Mouse (Mus musculus) limb, embryonic 15.5 days (tissue): ENCODE measurements around the gene Fgfr2. TPM values are rescaled to one million over a fixed set of nuclear protein-coding genes. Genes with fewer than 3 reads are reported as not detected.

Experiments used
- ATAC-seq: fragments of 200-750 bp; cut with Nextera tagmentation; 2 replicates; pipeline ENCODE4 v1.8.0; 2017; ENCODE audit warnings: low read depth, moderate TSS enrichment; ENCODE audit not compliant: insufficient number of reproducible peaks, low FRiP score, low TSS enrichment
- H3K27ac ChIP-seq: fragments of 300-500 bp; sonication (generic); 2 replicates; pipeline ENCODE4 v1.5.1; 2015; ENCODE audit warnings: moderate library complexity, mild to moderate bottlenecking, inconsistent platforms
- H3K27me3 ChIP-seq: fragments of 300-500 bp; sonication (generic); 2 replicates; pipeline ENCODE4 v1.6.1; 2015; ENCODE audit warnings: inconsistent platforms
- H3K36me3 ChIP-seq: fragments of 300-500 bp; sonication (generic); 2 replicates; pipeline ENCODE4 v1.6.1; 2015; ENCODE audit warnings: inconsistent platforms
- H3K4me1 ChIP-seq: fragments of 300-500 bp; sonication (generic); 2 replicates; pipeline ENCODE4 v1.6.1; 2015; ENCODE audit warnings: inconsistent platforms
- H3K4me2 ChIP-seq: fragments of 300-500 bp; sonication (generic); 2 replicates; pipeline ENCODE4 v1.6.1; 2015; ENCODE audit warnings: mild to moderate bottlenecking, inconsistent platforms
- H3K4me3 ChIP-seq: fragments of 300-500 bp; sonication (generic); 2 replicates; pipeline ENCODE4 v1.5.1; 2015; ENCODE audit warnings: mild to moderate bottlenecking, inconsistent platforms
- H3K9ac ChIP-seq: fragments of 300-500 bp; sonication (generic); 2 replicates; pipeline ENCODE4 v1.6.1; 2015; ENCODE audit warnings: inconsistent platforms
- H3K9me3 ChIP-seq: fragments of 300-500 bp; sonication (generic); 2 replicates; pipeline ENCODE4 v1.6.1; 2016; ENCODE audit warnings: inconsistent platforms
- WGBS: fragments of 180-500 bp; shearing (Covaris S2); methylation state at CpG from one replicate; pipeline ENCODE4 v1.1.7; 2015; 5-methylcytosine and 5-hydroxymethylcytosine counted together
- polyA plus RNA-seq: library from polyadenylated mRNA; unstranded; fragments of >200 nt; fragmentation: Nextera tagmentation; extraction: Ambion mirVana; gene quantifications from 2 replicates; pipeline ENCODE4 v1.2.1, GENCODE M21; 2015

Gene Fgfr2
- polyA plus RNA-seq, 1 experiment from 2014 or later, result 101 TPM

DNA sequence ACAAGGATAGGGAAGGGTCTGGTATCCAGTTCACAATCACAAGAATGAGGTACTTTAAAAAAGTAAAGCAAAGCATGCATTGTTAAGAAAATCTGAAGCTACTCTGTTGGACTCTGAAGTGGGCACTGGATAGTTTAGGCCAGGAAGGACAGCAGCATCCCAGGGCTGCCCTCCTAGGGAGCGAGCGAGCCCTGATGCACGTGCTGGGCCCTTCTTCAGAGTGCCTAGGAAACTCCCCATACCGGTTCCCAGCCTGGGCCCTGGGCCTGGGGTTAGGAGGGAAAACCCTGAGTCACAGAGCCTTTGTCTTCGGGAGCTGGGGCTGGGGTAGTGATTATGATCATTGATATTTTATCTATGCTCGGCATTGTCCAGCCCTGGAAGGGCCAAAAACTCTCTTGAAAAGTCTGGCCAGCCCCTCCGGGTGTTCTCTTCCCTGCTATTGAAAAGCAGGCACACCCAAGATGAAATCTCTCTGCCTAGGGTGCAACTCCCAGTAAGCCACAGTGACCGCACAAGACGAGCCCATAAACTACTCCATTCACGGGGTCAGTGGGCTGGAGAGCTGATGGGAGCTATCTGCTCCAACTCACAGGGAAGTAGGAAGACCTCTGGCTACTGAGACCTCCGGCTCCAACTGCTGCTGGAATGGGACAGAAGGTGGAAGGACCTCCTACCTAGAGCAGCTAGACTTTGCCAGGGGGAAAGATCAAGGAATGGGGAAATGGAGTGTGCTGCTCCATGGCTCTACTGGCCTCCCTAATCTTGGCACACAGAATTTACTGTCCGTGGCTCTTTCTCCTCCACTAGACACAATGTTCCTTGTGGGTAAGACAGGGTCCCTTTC is 354.4 kb downstream of the Fgfr2 start:
- no peak overlapping the region for H3K9ac ChIP-seq
- H3K4me3 ChIP-seq, result no peak overlapping the region
- no peaks in the 10 kb centered on the region for H3K9me3 ChIP-seq
- 75% methylated on average over 12 of the region's 12 CpGs for WGBS
- no peak for ATAC-seq
- no peak overlapping the region for H3K4me2 ChIP-seq
- peaks cover 38% of the 10 kb centered on the region for H3K4me1 ChIP-seq
- H3K27me3 ChIP-seq, result no peaks in the 10 kb centered on the region
- no peak overlapping the region for H3K27ac ChIP-seq
- H3K36me3 ChIP-seq, result peaks cover 31% of the 10 kb centered on the region; the same call in 1 of the 2 replicates

DNA sequence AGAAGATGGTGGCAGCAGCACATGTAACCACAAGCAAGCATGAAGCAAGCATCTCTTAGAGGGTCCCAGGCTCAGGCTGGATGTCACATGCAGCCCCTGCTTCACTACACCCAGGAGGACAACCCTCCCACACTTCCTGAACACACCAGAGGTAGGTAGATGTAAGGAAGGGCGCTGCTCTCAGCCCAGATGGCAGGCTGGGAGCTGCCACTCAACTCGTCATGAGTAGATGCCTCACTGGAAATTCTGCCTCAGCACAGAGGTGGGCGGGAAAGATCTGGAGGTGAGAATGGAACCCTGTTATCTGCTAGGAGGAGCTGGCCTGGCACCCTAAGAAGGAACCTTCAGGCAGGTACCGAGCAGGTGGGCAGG is 355.2 kb downstream of the Fgfr2 start:
- Histone ChIP-seq H3K9me3 (no peaks in the 10 kb centered on the region), H3K4me2 (no peak overlapping the region), H3K27me3 (no peaks in the 10 kb centered on the region), H3K9ac (no peak overlapping the region), H3K36me3 (peaks cover 27% of the 10 kb centered on the region; the same call in 1 of the 2 replicates), H3K4me3 (no peak overlapping the region), H3K4me1 (peaks cover 38% of the 10 kb centered on the region), H3K27ac (no peak overlapping the region)
- WGBS, result 66% methylated on average over 4 of the region's 4 CpGs
- ATAC-seq, result no peak

DNA sequence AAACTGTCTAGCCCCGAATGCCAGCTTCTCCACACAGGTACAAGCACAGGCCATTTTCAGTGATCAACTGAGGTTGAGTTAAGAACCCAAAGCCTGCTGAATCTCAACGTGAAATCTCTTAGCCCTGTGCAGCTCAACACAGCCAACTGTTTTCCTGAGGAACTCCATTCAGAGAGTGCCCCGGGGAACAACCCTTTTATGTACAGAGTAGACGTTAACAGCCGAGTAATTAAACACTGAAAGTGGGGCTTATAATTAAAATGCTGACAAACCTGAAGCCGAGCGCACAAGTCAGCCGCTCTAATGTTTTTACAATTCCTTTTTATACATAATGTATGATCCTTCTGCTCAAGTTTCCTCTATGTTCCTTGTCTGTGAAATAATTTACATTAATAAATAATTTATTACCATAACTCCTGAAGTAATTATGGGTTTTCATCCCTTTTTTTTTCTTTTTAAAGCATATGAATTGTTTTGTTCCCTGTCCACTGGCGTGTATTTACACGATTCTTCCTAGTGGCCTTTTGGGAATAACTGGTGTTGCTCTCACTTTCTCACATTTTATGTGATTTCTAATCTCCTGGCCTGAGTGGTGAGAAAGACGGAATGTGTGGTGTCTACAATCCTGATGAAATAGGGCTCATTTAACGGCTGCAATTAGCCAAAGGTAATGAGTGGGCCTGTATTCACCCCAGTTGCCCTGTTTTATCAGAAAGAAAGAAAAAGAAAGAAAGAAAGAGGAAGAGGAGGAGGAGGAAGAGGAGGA is 355.7 kb downstream of the Fgfr2 start:
- Histone ChIP-seq H3K27ac (peak overlapping the region; percentile 30; the same call in 1 of the 2 replicates), H3K4me2 (no peak overlapping the region), H3K36me3 (peaks cover 23% of the 10 kb centered on the region; the same call in 1 of the 2 replicates)

DNA sequence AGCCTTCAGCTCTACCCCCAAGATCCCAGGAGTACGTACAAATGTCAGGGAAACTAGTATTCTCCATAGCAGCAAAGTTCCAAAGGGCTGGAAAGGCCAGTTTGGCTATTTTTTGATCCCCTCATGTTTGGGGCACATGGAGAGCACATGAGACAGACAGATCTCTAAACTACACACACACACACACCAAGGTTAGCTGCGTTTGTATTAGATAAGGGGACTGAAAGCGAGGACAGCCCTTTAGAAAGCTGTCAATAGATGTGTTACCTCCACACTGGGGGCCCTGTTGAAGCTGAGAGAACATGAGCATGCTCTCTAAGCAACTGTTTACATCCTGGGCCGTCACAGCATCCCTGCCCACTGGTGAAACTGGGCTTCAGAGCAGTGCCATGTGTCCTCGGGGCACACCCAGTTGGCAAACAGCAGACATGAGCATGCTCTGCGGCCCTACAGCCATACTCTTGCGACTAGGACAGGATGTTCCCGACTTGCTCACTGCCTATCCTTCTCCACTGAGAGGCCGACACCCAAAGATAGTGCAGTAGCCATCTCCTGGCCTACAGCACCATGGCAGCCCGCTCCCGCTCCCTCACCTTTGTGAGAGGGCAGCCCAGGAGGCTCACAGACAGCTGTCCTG is 356.8 kb downstream of the Fgfr2 start:
- Histone ChIP-seq H3K36me3 (peaks cover 12% of the 10 kb centered on the region; the same call in 1 of the 2 replicates), H3K9ac (no peak overlapping the region), H3K4me1 (peaks cover 38% of the 10 kb centered on the region), H3K27me3 (no peaks in the 10 kb centered on the region), H3K27ac (no peak overlapping the region), H3K9me3 (no peaks in the 10 kb centered on the region), H3K4me3 (no peak overlapping the region), H3K4me2 (no peak overlapping the region)
- no peak for ATAC-seq
- 76% methylated on average over 11 of the region's 11 CpGs for WGBS

More for the DNA sequence above, 355.7 kb downstream of the Fgfr2 start:
- WGBS, result 33% methylated on average over 12 of the region's 12 CpGs
- ATAC-seq, result no peak
- Histone ChIP-seq H3K9ac (no peak overlapping the region), H3K4me1 (peaks cover 38% of the 10 kb centered on the region), H3K4me3 (no peak overlapping the region), H3K9me3 (no peaks in the 10 kb centered on the region), H3K27me3 (no peaks in the 10 kb centered on the region)

- no peak overlapping the region for H3K4me2 ChIP-seq
- no peak for ATAC-seq
- H3K27ac ChIP-seq, result no peak overlapping the region
- peaks cover 9% of the 10 kb centered on the region; the same call in 1 of the 2 replicates for H3K36me3 ChIP-seq
- no peaks in the 10 kb centered on the region for H3K27me3 ChIP-seq
- H3K4me3 ChIP-seq, result no peak overlapping the region
- peaks cover 38% of the 10 kb centered on the region for H3K4me1 ChIP-seq
- H3K9ac ChIP-seq, result no peak overlapping the region
- no peaks in the 10 kb centered on the region for H3K9me3 ChIP-seq
- WGBS, result 79% methylated on average over 3 of the region's 3 CpGs
These were observed 357.4 kb downstream of the Fgfr2 start for GRCm38 (mm10) chr7:132765629-132766186.

DNA sequence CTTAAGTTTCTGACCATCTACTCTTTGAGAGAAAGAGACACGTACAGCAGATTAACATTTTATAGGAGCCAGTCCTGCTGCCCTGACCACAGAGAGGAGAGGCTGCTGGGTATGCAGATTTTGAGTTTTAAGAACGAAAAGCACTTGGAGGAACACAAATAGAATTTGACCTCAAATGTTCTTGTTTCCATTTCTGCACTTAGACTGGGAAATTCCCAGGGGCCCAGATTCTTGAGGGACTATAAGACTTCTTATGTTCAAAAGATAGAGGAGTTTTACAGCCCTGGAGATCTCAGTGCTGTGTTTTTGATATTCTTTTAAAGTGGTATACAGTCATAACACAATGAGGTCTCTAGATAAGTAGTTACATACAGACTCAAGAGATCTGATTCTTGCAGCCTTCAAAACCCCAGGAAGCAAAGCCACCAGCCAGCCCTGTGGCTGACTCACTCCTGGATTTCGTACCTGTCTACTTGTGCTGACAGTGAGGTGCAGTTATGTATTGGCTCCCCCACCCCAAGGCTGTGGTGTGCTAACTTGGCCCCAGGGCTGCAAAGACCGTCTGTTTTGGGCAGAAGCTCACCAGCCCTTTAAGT is 358.2 kb downstream of the Fgfr2 start:
- H3K4me3 ChIP-seq, result no peak overlapping the region
- peaks cover 38% of the 10 kb centered on the region for H3K4me1 ChIP-seq
- H3K27me3 ChIP-seq, result no peaks in the 10 kb centered on the region
- peaks cover 6% of the 10 kb centered on the region; the same call in 1 of the 2 replicates for H3K36me3 ChIP-seq
- 64% methylated on average over 4 of the region's 4 CpGs for WGBS
- no peak overlapping the region for H3K4me2 ChIP-seq
- H3K27ac ChIP-seq, result no peak overlapping the region
- no peak for ATAC-seq
- no peak overlapping the region for H3K9ac ChIP-seq
- H3K9me3 ChIP-seq, result no peaks in the 10 kb centered on the region

- H3K27ac ChIP-seq, result no peak overlapping the region
- peaks cover 40% of the 10 kb centered on the region for H3K4me1 ChIP-seq
- no peak for ATAC-seq
- no peaks in the 10 kb centered on the region for H3K9me3 ChIP-seq
- no peak overlapping the region for H3K9ac ChIP-seq
- peaks cover 12% of the 10 kb centered on the region for H3K36me3 ChIP-seq
- H3K4me3 ChIP-seq, result no peak overlapping the region
- no peaks in the 10 kb centered on the region for H3K27me3 ChIP-seq
- WGBS, result 83% methylated on average over 4 of the region's 4 CpGs
- H3K4me2 ChIP-seq, result no peak overlapping the region
These were observed 358.8 kb downstream of the Fgfr2 start for GRCm38 (mm10) chr7:132764314-132764713.

GRCm38 (mm10) chr7:132763911-132764310 is 359.2 kb downstream of the Fgfr2 start:
- 86% methylated on average over 5 of the region's 5 CpGs for WGBS
- Histone ChIP-seq H3K4me1 (peaks cover 39% of the 10 kb centered on the region), H3K4me3 (no peak overlapping the region), H3K36me3 (peaks cover 17% of the 10 kb centered on the region), H3K9ac (no peak overlapping the region), H3K9me3 (no peaks in the 10 kb centered on the region), H3K4me2 (no peak overlapping the region), H3K27ac (no peak overlapping the region), H3K27me3 (no peaks in the 10 kb centered on the region)
- ATAC-seq, result no peak

GRCm38 (mm10) chr7:132763351-132763750 is 359.8 kb downstream of the Fgfr2 start:
- Histone ChIP-seq H3K4me3 (no peak overlapping the region), H3K27ac (no peak overlapping the region), H3K4me1 (peaks cover 33% of the 10 kb centered on the region), H3K9ac (no peak overlapping the region), H3K27me3 (no peaks in the 10 kb centered on the region), H3K36me3 (peaks cover 20% of the 10 kb centered on the region), H3K9me3 (no peaks in the 10 kb centered on the region), H3K4me2 (no peak overlapping the region)
- ATAC-seq, result no peak
- WGBS, result 93% methylated on average over 6 of the region's 6 CpGs

- Histone ChIP-seq H3K36me3 (peaks cover 36% of the 10 kb centered on the region), H3K4me2 (no peak overlapping the region), H3K27ac (no peak overlapping the region), H3K9me3 (no peaks in the 10 kb centered on the region), H3K4me1 (peaks cover 18% of the 10 kb centered on the region), H3K4me3 (no peak overlapping the region), H3K27me3 (no peaks in the 10 kb centered on the region), H3K9ac (no peak overlapping the region)
- WGBS, result 84% methylated on average over 2 of the region's 2 CpGs
- no peak for ATAC-seq
These were observed 361.7 kb downstream of the Fgfr2 start for GRCm38 (mm10) chr7:132761409-132761808.

- 82% methylated on average over 6 of the region's 6 CpGs for WGBS
- Histone ChIP-seq H3K9ac (no peak overlapping the region), H3K36me3 (peaks cover 36% of the 10 kb centered on the region), H3K4me2 (no peak overlapping the region), H3K27ac (no peak overlapping the region), H3K9me3 (no peaks in the 10 kb centered on the region), H3K27me3 (no peaks in the 10 kb centered on the region), H3K4me1 (peaks cover 12% of the 10 kb centered on the region), H3K4me3 (no peak overlapping the region)
- ATAC-seq, result no peak
These were observed 362.5 kb downstream of the Fgfr2 start for GRCm38 (mm10) chr7:132760589-132761180.
